Mouse (Mus musculus) adipose tissue, adult 10 weeks (tissue): Measurements from ENCODE around the gene Cox20. TPM values are rescaled to one million over a fixed set of nuclear protein-coding genes. Genes with fewer than 3 reads are reported as not detected.

Experiments
- polyA plus RNA-seq: library from polyadenylated mRNA; stranded (reverse); fragments of 350-450 nt; fragmentation: Illumina TruSeq; extraction: RNeasy Lipid Tissue Mini Kit (QIAGEN cat#74804); gene quantifications from one replicate; pipeline ENCODE4 v1.2.3, GENCODE M21; 2014; ENCODE audit warnings: low read depth, low replicate concordance

Gene Cox20
- 86.3 TPM for polyA plus RNA-seq

DNA sequence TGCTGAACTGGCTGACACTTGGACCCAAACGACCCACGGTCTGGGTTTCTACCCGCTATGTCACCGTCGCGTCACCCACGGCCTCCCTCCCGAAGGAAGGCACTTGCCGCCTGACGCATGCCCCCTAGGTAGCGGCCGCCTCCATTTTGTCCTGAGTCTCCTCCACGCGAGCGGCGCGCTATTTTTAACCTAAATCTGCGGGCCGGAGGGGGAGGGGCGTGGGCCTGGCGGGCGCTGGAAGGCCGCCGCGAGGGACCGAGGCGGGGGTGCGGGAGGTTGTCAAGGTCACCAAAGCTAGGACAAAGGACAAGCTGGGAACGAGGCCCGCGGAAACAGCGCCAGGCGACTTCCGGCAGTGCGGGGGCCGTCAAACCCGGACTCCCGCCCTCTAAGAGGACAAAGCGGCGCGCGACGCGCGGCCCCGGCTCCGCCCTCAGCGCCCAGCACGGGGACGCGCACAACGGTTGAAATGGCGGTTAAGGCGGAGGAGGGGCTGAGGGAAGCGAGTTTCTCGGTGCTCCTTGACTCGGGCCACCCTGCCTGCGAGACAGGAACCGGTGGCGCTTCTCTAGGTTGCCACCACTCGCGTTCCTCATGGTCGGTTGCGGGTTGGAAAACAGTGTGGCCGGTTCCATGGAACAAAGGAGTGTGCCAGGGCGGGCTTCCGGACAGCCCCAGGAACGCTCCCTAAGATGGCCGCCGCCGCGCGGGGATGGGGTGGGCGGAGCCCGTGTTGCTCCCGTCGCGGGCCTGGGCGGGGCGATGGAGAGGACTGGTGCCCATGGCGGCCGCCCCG, at the start of gene Cox20:
Cox20 (plus strand) TSS at position 742 of the 796 bp plus-strand sequence.

DNA sequence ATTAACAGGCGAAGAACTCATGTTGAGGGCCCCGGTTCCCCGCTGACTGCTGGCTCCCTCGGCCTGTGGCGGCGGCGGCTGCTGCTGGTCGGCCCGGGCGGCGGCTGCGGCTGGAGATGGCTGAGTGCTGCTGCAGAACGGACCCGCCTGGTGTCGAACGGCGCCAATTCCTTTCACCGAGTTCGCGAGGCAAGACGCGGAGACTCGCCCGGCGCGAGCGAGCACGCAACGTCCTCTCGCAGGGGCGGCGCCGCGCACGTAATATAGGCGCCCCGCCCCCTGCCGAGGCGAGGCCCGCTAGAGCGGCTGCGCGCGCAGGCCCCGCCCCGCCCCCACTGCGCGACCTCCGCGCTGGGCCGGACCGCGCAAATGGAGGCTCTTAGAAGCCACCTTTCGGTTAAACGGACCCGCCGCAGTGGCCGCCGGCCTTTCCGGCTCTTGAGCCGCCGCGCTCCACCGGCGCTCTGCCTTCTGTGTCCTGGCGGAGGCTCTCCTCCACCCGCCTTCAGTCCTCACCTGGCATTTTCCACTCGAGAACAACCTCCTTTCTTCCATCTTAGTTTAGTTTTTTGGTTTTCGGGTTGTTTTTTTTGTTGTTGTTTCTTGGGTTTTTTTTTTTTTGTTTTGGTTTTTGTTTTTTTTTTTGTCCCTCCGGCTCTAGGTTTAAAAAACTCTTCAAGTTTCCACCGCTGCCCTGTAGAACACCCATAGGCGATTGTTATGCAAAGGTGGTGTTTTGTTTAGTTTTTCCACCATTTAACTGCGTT, 18.8 kb downstream of the Cox20 start, which contains the start of gene Hnrnpu:
Hnrnpu (minus strand) TSS at position 247 of the 767 bp plus-strand sequence.

Other genes starting within 250 kb of the Cox20 start
- 8.2 TPM for gene Desi2, start 131.7 kb upstream of the Cox20 start, polyA plus RNA-seq
- 230 TPM for gene Hnrnpu, start 18.7 kb downstream of the Cox20 start, polyA plus RNA-seq
- gene Efcab2, start 87.0 kb downstream of the Cox20 start, polyA plus RNA-seq: 7.0 TPM
- gene Kif26b, start 210.0 kb downstream of the Cox20 start, polyA plus RNA-seq: 1.2 TPM